Mouse (Mus musculus): ENCODE results near the gene Bicdl2. TPM values are rescaled to one million over a fixed set of nuclear protein-coding genes. Genes with fewer than 3 reads are reported as not detected.
A peak's percentile ranks its signal among the peaks of the same experiment; 100 is the strongest.

Gene Bicdl2
- polyA plus RNA-seq (2012; fragmentation: generic; extraction: Trizol), result 0.28 TPM
- long read RNA-seq, experiment 1, result 0 reads
- long read RNA-seq, experiment 2, result 0 reads

GRCm38 (mm10) chr17:23660117-23660875 is at the start of gene Bicdl2:
Gene Bicdl2, plus strand, starts transcription at chr17:23660506.
- TF ChIP-seq MYOD1 (IDR thresholded peaks at IDR 0.05; ENCODE audit: control insufficient read depth, insufficient read length, low read depth), result no peak
- TF ChIP-seq CTCF (IDR thresholded peaks at IDR 0.05; ENCODE audit: control insufficient read depth, insufficient read depth, insufficient read length), result peak; percentile 43
- no peak within 1 kb of the TSS for H3K4me3 ChIP-seq (ENCODE audit: insufficient read depth, poor library complexity, severe bottlenecking)
- no peak within 1 kb of the TSS for H3ac ChIP-seq (ENCODE audit: control insufficient read depth, insufficient read length, low read depth)
- H3K27me3 ChIP-seq (ENCODE audit: control insufficient read depth, insufficient read depth, insufficient read length), result no peaks in the 10 kb centered on the region
- no peaks in the 10 kb centered on the region for H3K79me3 ChIP-seq (ENCODE audit: low read depth)
- no peaks in the 10 kb centered on the region for H3K36me3 ChIP-seq (ENCODE audit: control insufficient read depth, insufficient read depth)
- no peaks in the 10 kb centered on the region for H3K79me2 ChIP-seq (ENCODE audit: control insufficient read depth, insufficient read depth)

DNA sequence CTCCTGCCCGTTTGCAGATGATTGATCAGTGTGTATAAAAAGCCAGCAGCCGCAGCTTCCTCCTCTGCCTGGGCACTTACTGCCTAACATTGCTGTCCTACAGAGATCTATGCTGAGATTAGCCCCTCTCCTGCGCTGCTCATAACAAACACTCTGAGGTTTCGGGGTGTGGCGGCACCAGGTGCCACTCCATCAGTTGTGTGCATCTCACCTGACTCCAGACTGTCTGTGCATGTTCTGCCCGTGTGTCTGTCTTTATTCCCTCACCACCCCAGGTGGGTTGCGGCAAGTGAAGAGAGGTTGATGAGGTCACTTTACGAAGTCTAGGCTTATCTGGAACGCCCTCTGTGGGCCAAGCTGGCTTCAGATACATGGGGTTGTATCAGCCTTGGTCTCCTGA is 43.2 kb upstream of the Bicdl2 start:
- Histone ChIP-seq H3K36me3 (ENCODE audit: control insufficient read depth, insufficient read depth) (no peaks in the 10 kb centered on the region), H3K4me3 (ENCODE audit: insufficient read depth, poor library complexity, severe bottlenecking) (no peak overlapping the region), H3K79me2 (ENCODE audit: control insufficient read depth, insufficient read depth) (no peaks in the 10 kb centered on the region), H3ac (ENCODE audit: control insufficient read depth, insufficient read length, low read depth) (no peak overlapping the region), H3K79me3 (ENCODE audit: low read depth) (no peaks in the 10 kb centered on the region), H3K27me3 (ENCODE audit: control insufficient read depth, insufficient read depth, insufficient read length) (peaks cover 30% of the 10 kb centered on the region)
- TF ChIP-seq CTCF (IDR thresholded peaks at IDR 0.05; ENCODE audit: control insufficient read depth, insufficient read depth, insufficient read length) (no peak), MAX (IDR thresholded peaks at IDR 0.05) (no peak), CEBPB (IDR thresholded peaks at IDR 0.05; ENCODE audit: low read depth) (no peak), USF1 (IDR thresholded peaks at IDR 0.05; ENCODE audit: low read depth) (no peak), FOSL1 (IDR thresholded peaks at IDR 0.05; ENCODE audit: insufficient read depth, low read length, poor library complexity, severe bottlenecking) (no peak), MYOD1 (IDR thresholded peaks at IDR 0.05; ENCODE audit: control insufficient read depth, insufficient read length, low read depth) (no peak), MYOG (IDR thresholded peaks at IDR 0.05; ENCODE audit: control insufficient read depth, extremely low read depth, insufficient read length) (no peak)

- peaks cover 41% of the 10 kb centered on the region for H3K27me3 ChIP-seq (ENCODE audit: control insufficient read depth, insufficient read depth, insufficient read length)
- TF ChIP-seq MYOD1 (IDR thresholded peaks at IDR 0.05; ENCODE audit: control insufficient read depth, insufficient read length, low read depth) (no peak), MAX (IDR thresholded peaks at IDR 0.05) (no peak), CTCF (IDR thresholded peaks at IDR 0.05; ENCODE audit: control insufficient read depth, insufficient read depth, insufficient read length) (no peak), MYOG (IDR thresholded peaks at IDR 0.05; ENCODE audit: control insufficient read depth, extremely low read depth, insufficient read length) (no peak), CEBPB (IDR thresholded peaks at IDR 0.05; ENCODE audit: low read depth) (no peak), FOSL1 (IDR thresholded peaks at IDR 0.05; ENCODE audit: insufficient read depth, low read length, poor library complexity, severe bottlenecking) (no peak), USF1 (IDR thresholded peaks at IDR 0.05; ENCODE audit: low read depth) (no peak)
- H3K36me3 ChIP-seq (ENCODE audit: control insufficient read depth, insufficient read depth), result no peaks in the 10 kb centered on the region
- H3ac ChIP-seq (ENCODE audit: control insufficient read depth, insufficient read length, low read depth), result no peak overlapping the region
- no peaks in the 10 kb centered on the region for H3K79me3 ChIP-seq (ENCODE audit: low read depth)
- no peaks in the 10 kb centered on the region for H3K79me2 ChIP-seq (ENCODE audit: control insufficient read depth, insufficient read depth)
- H3K4me3 ChIP-seq (ENCODE audit: insufficient read depth, poor library complexity, severe bottlenecking), result no peak overlapping the region
Observed at GRCm38 (mm10) chr17:23620351-23620750, 40.0 kb upstream of the Bicdl2 start.

DNA sequence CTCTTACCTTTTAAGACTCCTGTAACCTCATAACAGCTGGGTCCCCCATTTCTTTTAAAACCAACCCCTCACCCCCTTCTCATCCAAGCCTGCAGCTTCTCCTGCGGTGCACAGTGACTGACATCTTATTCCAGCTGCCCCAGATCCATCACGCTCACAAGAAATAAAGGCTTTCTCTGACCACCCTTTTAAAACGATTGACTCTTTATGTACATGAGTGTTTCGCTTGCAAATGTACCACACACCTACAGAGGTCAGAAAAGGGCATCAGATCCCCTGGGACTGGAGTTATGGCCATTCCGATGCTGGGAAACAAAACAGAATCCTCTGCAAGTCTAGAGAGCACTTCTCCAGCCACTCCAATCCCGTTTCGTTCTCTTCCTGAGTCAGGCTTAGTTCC is 32.5 kb upstream of the Bicdl2 start:
- no peaks in the 10 kb centered on the region for H3K79me2 ChIP-seq (ENCODE audit: control insufficient read depth, insufficient read depth)
- no peak for TF ChIP-seq FOSL1 (IDR thresholded peaks at IDR 0.05; ENCODE audit: insufficient read depth, low read length, poor library complexity, severe bottlenecking)
- no peak for TF ChIP-seq MYOG (IDR thresholded peaks at IDR 0.05; ENCODE audit: control insufficient read depth, extremely low read depth, insufficient read length)
- no peak for TF ChIP-seq MYOD1 (IDR thresholded peaks at IDR 0.05; ENCODE audit: control insufficient read depth, insufficient read length, low read depth)
- no peak for TF ChIP-seq USF1 (IDR thresholded peaks at IDR 0.05; ENCODE audit: low read depth)
- no peak for TF ChIP-seq CEBPB (IDR thresholded peaks at IDR 0.05; ENCODE audit: low read depth)
- TF ChIP-seq CTCF (IDR thresholded peaks at IDR 0.05; ENCODE audit: control insufficient read depth, insufficient read depth, insufficient read length), result no peak
- no peak for TF ChIP-seq MAX (IDR thresholded peaks at IDR 0.05)
- H3K79me3 ChIP-seq (ENCODE audit: low read depth), result no peaks in the 10 kb centered on the region

DNA sequence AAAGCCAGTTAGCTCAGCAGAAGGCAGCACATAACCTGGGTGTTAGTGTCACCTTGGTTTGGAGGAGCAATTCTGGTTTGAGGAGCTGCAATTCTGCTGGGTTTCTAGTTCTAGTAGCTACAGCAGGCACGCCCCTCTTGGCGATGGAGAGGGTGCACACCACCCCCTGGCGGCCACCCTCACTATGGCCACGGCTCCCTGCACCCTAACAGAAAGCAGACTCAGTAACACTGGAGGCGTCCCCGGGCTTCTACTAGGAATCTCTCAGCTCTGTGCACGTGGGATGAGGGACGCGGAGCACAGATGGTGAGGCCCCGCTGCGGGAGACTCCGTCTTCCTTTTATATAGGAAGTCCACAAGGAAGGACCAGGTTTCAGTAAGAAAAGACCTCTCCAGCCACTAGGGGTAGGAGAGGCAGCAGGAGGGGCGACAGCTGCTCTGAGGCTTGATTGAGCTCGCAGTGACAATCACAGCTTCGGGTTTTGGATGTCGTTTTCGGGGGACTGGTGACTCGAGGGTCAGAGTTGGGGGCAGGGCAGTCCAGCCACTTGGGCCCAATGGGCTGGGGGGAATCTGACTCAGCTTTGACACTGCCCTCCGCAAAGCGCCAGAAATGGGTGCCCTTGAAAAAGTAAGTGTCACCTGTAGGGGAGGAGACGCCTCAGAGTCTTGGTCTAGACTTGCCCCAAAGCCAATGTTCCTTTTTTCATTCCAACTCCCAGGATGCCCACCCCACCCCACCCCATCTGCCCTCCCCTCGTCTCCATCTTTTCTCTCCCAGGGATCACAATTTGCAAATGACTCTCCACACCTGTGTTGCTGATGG is 29.9 kb upstream of the Bicdl2 start:
- H3K27me3 ChIP-seq (ENCODE audit: control insufficient read depth, insufficient read depth, insufficient read length), result peaks cover 41% of the 10 kb centered on the region
- no peak overlapping the region for H3ac ChIP-seq (ENCODE audit: control insufficient read depth, insufficient read length, low read depth)
- H3K4me3 ChIP-seq (ENCODE audit: insufficient read depth, poor library complexity, severe bottlenecking), result no peak overlapping the region
- H3K79me3 ChIP-seq (ENCODE audit: low read depth), result no peaks in the 10 kb centered on the region
- no peaks in the 10 kb centered on the region for H3K79me2 ChIP-seq (ENCODE audit: control insufficient read depth, insufficient read depth)
- TF ChIP-seq MYOD1 (IDR thresholded peaks at IDR 0.05; ENCODE audit: control insufficient read depth, insufficient read length, low read depth), result no peak
- TF ChIP-seq CTCF (IDR thresholded peaks at IDR 0.05; ENCODE audit: control insufficient read depth, insufficient read depth, insufficient read length), result peak; percentile 90
- H3K36me3 ChIP-seq (ENCODE audit: control insufficient read depth, insufficient read depth), result no peaks in the 10 kb centered on the region

More for the DNA sequence above, 32.5 kb upstream of the Bicdl2 start:
- H3K4me3 ChIP-seq (ENCODE audit: insufficient read depth, poor library complexity, severe bottlenecking), result no peak overlapping the region
- H3K27me3 ChIP-seq (ENCODE audit: control insufficient read depth, insufficient read depth, insufficient read length), result peaks cover 28% of the 10 kb centered on the region
- H3K36me3 ChIP-seq (ENCODE audit: control insufficient read depth, insufficient read depth), result no peaks in the 10 kb centered on the region
- H3ac ChIP-seq (ENCODE audit: control insufficient read depth, insufficient read length, low read depth), result no peak overlapping the region
